Mouse (Mus musculus): ENCODE measurements around the gene Sertad3. TPM values are rescaled to one million over a fixed set of nuclear protein-coding genes. Genes with fewer than 3 reads are reported as not detected.

Sertad3 gene
- polyA plus RNA-seq, 1 experiment: not detected

DNA sequence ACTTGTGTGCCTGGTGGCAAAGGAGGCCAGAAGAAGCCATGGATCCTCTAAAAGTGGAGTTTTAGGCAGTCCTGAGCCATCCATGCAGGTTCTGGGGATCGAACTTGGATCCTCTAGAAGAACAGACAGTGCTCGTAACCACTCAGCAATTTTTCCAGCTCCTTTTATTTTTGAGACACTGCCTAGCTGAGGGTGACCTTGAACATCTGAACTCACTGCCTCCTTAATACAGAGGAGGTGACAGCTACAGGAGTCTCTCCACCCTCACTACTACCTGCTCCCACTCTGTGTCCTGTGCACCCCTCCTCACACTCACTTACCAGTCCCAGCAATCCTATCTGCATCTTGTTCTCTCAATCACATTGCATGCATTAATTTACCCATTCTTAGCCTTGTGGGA lies 2.0 kb downstream of the Sertad3 start:
- no peak for TF ChIP-seq CTCF (IDR thresholded peaks at IDR 0.05; ENCODE audit: insufficient read depth, low read depth, low read length)
- no peak for TF ChIP-seq POLR2A (IDR thresholded peaks at IDR 0.05; ENCODE audit: insufficient read depth, low read depth, low read length)
- peaks cover under 1% of the 10 kb centered on the region for H3K4me1 ChIP-seq (ENCODE audit: control insufficient read depth, insufficient read depth, low read length)
- WGBS: 96% methylated on average over 2 of the region's 2 CpGs

DNA sequence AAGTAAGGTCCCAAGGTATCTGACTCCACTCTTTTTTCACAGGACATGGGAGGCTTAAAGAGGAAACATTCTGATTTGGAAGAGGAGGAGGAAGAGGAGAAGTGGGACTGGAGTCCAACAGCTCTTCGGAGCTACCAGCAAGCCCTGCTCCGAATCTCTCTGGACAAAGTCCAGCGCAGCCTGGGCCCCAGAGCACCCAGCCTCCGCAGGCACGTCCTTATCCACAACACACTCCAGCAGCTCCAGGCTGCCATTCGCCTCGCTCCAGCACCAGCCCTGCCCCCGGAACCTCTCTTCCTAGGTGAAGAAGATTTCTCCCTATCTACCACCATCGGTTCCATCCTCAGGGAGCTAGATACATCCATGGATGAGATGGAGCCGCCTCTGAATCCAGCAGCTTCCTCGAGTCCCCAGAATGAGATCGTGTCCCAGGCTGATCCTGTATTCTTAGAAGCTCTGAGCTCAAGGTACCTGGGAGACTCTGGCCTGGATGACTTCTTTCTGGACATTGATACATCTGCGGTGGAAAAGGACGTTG lies 2.6 kb downstream of the Sertad3 start:
- WGBS: 94% methylated on average over 14 of the region's 14 CpGs
- TF ChIP-seq POLR2A (IDR thresholded peaks at IDR 0.05; ENCODE audit: insufficient read depth, low read depth, low read length) (no peak), CTCF (IDR thresholded peaks at IDR 0.05; ENCODE audit: insufficient read depth, low read depth, low read length) (no peak)
- Histone ChIP-seq H3K4me3 (ENCODE audit: insufficient read depth, low read depth, low read length) (no peak overlapping the region), H3K4me1 (ENCODE audit: control insufficient read depth, insufficient read depth, low read length) (peaks cover 5% of the 10 kb centered on the region), H3K27ac (ENCODE audit: insufficient read depth, low read depth, low read length) (no peak overlapping the region)

More for the DNA sequence above, 2.0 kb downstream of the Sertad3 start:
- Histone ChIP-seq H3K4me3 (ENCODE audit: insufficient read depth, low read depth, low read length) (no peak overlapping the region), H3K27ac (ENCODE audit: insufficient read depth, low read depth, low read length) (no peak overlapping the region)

DNA sequence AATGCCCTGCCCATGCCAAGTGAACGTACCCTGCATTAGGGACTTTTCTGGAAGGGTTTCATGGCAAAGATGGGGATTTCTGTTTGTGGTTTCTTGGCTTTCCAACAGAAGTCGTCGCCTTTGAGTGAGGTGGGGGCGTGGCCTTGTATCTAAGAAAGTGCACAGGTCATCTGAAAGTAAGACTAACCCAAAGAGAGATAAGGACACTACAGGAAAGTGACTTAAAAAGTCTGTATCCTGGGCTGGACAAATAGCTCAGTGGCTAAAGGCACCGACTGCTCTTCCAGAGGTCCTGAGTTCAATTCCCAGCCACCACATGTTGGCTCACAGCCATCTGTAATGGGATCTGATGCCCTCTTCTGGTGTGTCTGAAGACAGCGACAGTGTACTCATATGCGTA lies 5.0 kb downstream of the Sertad3 start:
- Histone ChIP-seq H3K4me1 (ENCODE audit: control insufficient read depth, insufficient read depth, low read length) (peaks cover 11% of the 10 kb centered on the region), H3K27ac (ENCODE audit: insufficient read depth, low read depth, low read length) (no peak overlapping the region), H3K4me3 (ENCODE audit: insufficient read depth, low read depth, low read length) (no peak overlapping the region)
- WGBS: 85% methylated on average over 7 of the region's 7 CpGs
- no peak for TF ChIP-seq CTCF (IDR thresholded peaks at IDR 0.05; ENCODE audit: insufficient read depth, low read depth, low read length)
- no peak for TF ChIP-seq POLR2A (IDR thresholded peaks at IDR 0.05; ENCODE audit: insufficient read depth, low read depth, low read length)

DNA sequence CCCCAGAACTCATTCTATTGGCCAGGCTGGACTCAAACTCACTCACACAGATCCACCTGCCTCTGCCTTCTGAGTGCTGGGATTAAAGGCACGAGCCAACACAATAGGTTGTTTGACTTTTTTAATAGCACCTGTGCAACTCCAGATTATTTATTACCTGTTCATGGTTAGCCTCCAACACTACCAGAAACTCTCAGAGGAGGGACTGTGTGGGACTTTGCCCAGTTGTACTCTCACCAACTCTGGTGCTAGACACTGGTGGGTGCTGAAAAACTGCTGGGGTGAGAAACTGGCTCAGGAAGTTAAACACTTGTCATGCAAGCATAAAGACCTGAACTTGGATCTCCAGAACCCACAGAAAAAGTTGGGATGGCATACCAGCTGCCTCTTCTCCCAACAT lies 6.2 kb downstream of the Sertad3 start:
- TF ChIP-seq POLR2A (IDR thresholded peaks at IDR 0.05; ENCODE audit: insufficient read depth, low read depth, low read length): no peak
- peaks cover 11% of the 10 kb centered on the region for H3K4me1 ChIP-seq (ENCODE audit: control insufficient read depth, insufficient read depth, low read length)
- WGBS: 81% methylated on average over 1 of the region's 1 CpGs
- no peak overlapping the region for H3K27ac ChIP-seq (ENCODE audit: insufficient read depth, low read depth, low read length)
- no peak overlapping the region for H3K4me3 ChIP-seq (ENCODE audit: insufficient read depth, low read depth, low read length)

DNA sequence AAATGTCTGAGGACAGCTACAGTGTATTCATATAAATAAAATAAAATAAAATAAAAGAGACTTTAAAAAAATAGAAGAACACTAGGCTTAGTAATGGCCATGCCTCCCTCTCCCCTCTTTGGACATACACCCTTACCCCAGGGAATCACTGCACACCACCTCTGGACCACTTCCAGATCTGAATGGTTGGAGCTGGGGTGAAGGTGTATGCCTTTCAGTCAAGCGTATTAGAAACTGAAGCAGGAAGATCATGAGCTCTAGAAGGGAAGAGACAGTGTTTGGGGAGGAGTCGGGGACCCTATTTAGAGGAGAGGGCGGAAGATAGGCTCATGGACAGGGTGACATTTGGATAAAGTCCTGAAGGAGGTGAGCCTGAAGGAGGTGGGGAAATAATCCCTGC lies 6.9 kb downstream of the Sertad3 start:
- 80% methylated on average over 3 of the region's 3 CpGs for WGBS
- Histone ChIP-seq H3K27ac (ENCODE audit: insufficient read depth, low read depth, low read length) (peak overlapping the region; percentile 51), H3K4me1 (ENCODE audit: control insufficient read depth, insufficient read depth, low read length) (peaks cover 11% of the 10 kb centered on the region), H3K4me3 (ENCODE audit: insufficient read depth, low read depth, low read length) (no peak overlapping the region)
- TF ChIP-seq CTCF (IDR thresholded peaks at IDR 0.05; ENCODE audit: insufficient read depth, low read depth, low read length): no peak
- no peak for TF ChIP-seq POLR2A (IDR thresholded peaks at IDR 0.05; ENCODE audit: insufficient read depth, low read depth, low read length)

DNA sequence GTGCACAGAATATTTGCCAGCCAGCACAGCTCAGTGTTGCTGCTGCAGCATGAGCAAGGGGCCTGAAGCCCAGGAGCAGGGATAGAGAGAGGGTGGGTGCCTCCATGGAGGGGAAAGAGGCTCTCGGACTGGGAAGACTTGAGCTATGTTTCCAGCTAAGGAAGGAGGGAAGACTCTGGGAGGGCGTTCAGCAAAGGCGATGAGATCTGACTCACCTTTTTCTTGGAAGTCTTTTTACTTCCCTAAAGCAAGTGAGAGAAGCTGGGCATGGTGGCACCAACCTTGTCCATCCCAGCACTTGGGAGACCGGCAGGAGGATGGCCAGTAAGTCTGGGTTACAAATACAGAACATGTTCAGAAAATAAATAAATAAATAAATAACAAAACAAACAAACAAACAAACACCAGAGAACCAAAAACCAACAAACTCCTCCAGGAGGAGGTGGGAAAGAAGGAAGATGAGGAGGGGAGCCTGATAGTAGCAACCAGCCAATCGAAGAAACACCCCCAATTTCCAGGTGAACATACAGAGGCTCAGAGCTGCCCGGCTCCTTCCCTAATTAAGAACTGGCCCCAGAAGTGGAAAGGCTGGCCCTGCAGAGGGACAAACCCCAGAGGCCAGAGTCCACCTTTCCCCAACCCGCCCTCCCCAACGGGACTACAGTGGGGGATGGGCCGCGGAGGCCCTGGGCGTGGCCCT lies 7.5 kb downstream of the Sertad3 start:
- peak overlapping the region; percentile 51 for H3K27ac ChIP-seq (ENCODE audit: insufficient read depth, low read depth, low read length)
- H3K4me1 ChIP-seq (ENCODE audit: control insufficient read depth, insufficient read depth, low read length): peaks cover 11% of the 10 kb centered on the region
- 9% methylated on average over 11 of the region's 11 CpGs for WGBS
- peak overlapping the region; percentile 41 for H3K4me3 ChIP-seq (ENCODE audit: insufficient read depth, low read depth, low read length)
- TF ChIP-seq POLR2A (IDR thresholded peaks at IDR 0.05; ENCODE audit: insufficient read depth, low read depth, low read length): no peak

DNA sequence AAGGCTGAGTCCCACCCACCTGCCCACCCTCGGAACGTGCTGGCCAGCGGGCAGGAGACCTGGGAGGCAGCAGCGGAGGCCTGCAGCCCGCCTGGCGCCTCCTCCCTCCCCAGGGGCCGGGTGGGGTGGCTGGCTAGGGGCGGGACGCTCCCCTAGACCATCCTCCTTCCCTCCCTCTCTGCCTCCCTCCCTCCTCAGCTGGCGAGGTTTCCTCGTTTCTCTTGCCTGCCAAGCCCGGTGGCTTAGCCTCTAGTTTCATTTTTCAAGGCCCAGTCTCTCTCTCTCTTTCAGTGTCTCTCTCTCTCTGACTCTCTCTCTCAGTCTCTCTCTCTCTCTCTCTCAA lies 8.0 kb downstream of the Sertad3 start:
- WGBS: under 1% methylated on average over 11 of the region's 12 CpGs
- no peak for TF ChIP-seq POLR2A (IDR thresholded peaks at IDR 0.05; ENCODE audit: insufficient read depth, low read depth, low read length)
- TF ChIP-seq CTCF (IDR thresholded peaks at IDR 0.05; ENCODE audit: insufficient read depth, low read depth, low read length): no peak
- Histone ChIP-seq H3K27ac (ENCODE audit: insufficient read depth, low read depth, low read length) (no peak overlapping the region), H3K4me1 (ENCODE audit: control insufficient read depth, insufficient read depth, low read length) (peaks cover 11% of the 10 kb centered on the region), H3K4me3 (ENCODE audit: insufficient read depth, low read depth, low read length) (peak overlapping the region; percentile 41)

DNA sequence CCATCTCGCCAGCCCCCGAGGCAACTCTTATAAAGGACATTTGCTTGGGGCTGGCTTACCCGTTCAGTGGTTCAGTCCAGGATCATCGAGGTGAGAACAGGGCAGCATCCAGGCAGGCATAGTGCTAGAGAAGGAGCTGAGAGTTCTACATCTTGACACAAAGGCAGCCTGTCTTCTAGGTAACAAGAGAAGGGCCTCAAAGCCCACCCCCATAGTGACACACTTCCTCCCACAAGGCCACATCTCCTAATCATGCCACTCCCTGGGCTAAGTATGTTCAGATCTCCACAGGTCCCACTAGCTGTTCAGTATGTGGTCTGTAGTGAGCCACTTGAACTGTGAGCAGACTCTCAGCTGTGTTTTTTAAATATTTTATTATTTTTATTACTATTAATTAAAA lies 10.3 kb downstream of the Sertad3 start:
- no peak overlapping the region for H3K4me3 ChIP-seq (ENCODE audit: insufficient read depth, low read depth, low read length)
- H3K27ac ChIP-seq (ENCODE audit: insufficient read depth, low read depth, low read length): no peak overlapping the region
- TF ChIP-seq CTCF (IDR thresholded peaks at IDR 0.05; ENCODE audit: insufficient read depth, low read depth, low read length): no peak
- TF ChIP-seq POLR2A (IDR thresholded peaks at IDR 0.05; ENCODE audit: insufficient read depth, low read depth, low read length): no peak
- 84% methylated on average over 4 of the region's 4 CpGs for WGBS
- H3K4me1 ChIP-seq (ENCODE audit: control insufficient read depth, insufficient read depth, low read length): peaks cover 15% of the 10 kb centered on the region

DNA sequence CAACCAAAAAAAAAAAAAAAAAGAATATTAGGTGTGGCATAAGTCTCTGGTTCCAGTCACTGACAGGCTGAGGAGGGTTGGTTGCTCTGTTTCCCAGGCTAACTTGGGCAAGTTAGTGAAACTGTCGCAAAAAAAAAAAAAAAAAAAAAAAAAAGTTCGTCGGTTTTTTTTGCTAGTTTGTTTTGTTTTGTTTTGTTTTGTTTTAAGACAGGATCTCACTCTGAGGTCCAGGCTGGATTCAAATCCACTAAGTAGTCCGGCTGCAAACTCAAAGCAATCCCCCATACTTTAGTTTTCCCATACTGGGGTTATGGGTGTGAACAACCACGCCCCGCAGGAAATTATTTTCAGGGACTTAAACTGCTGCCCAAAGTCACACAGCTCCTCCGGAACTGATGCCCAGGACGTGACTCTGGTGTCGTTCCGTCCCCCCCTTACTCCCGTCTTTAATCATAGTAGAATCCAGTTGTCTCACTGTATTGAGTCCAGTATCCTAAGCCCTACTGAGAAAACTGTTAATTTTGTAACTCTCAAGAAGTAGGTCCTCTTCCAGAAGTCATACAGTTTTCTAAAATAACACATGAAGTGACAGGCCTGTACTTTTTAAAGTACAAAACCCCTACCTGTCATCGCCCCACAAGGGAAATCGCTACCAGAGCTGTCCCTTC lies 12.7 kb downstream of the Sertad3 start:
- Histone ChIP-seq H3K27ac (ENCODE audit: insufficient read depth, low read depth, low read length) (peak overlapping the region; percentile 41; the same call in 1 of the 2 replicates), H3K4me1 (ENCODE audit: control insufficient read depth, insufficient read depth, low read length) (peaks cover 23% of the 10 kb centered on the region; the same call in 1 of the 2 replicates)
- WGBS: 6% methylated on average over 13 of the region's 13 CpGs

More for the DNA sequence above, 12.7 kb downstream of the Sertad3 start:
- peak overlapping the region; percentile 88 for H3K4me3 ChIP-seq (ENCODE audit: insufficient read depth, low read depth, low read length)
- TF ChIP-seq CTCF (IDR thresholded peaks at IDR 0.05; ENCODE audit: insufficient read depth, low read depth, low read length): no peak
- no peak for TF ChIP-seq POLR2A (IDR thresholded peaks at IDR 0.05; ENCODE audit: insufficient read depth, low read depth, low read length)

All from olfactory bulb, adult 2 months (tissue).